Mouse (Mus musculus) cerebellum, adult 2 months (tissue): ENCODE measurements around the gene Atp8b4.

Source experiments
- CTCF ChIP-seq: fragments of 200-500 bp; IDR thresholded peaks from 2 replicates; pipeline ENCODE4 v1.5.1; 2011; ENCODE audit warnings: low read depth, mild to moderate bottlenecking, control low read depth, low read length, moderate library complexity, borderline replicate concordance; ENCODE audit not compliant: insufficient read depth
- POLR2A ChIP-seq: fragments of 200-500 bp; IDR thresholded peaks from 2 replicates; pipeline ENCODE4 v1.6.1; 2011; ENCODE audit warnings: low read length, control low read depth, borderline replicate concordance; ENCODE audit not compliant: insufficient read depth

DNA sequence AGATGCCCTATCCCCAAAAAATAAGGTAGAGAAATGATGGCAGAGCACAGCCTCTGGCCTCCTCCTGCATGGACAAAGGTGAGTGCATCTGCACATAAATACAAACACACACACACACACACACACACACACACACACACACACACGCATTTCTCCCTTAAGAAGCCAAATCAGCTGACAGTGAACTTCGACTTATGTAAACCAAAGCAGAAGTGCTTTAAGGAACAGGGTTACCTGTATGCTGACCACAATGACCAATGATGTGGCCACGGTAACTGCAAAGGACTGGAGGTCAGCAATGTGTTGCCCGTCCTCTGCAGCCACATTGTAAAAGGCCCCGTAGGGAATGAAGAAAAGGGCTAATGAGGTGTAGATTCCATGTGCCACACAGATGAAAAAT is 163.3 kb downstream of the Atp8b4 start:
- no peak for TF ChIP-seq CTCF
- TF ChIP-seq POLR2A: no peak
